Mouse (Mus musculus) CD4-positive, CD25-positive, alpha-beta regulatory T cell, adult 2 months (primary cell): Measurements from ENCODE around the gene Tenm4.

Experiments used
- DNase-seq: peaks from one replicate; pipeline ENCODE4 v3.0.0-alpha.2; 2012; ENCODE audit warnings: low read depth, low spot score

The Tenm4 gene

GRCm38 (mm10) chr7:96170924-96171595, at the start of gene Tenm4:
Gene Tenm4, plus strand, starts transcription at chr7:96171246.
- DNase-seq, result no peak

- no peak for DNase-seq
Observed at GRCm38 (mm10) chr7:96130763-96131162, 40.3 kb upstream of the Tenm4 start.

GRCm38 (mm10) chr7:96131175-96131574, 39.9 kb upstream of the Tenm4 start:
- DNase-seq, result no peak

GRCm38 (mm10) chr7:96136497-96136961, 34.5 kb upstream of the Tenm4 start:
- no peak for DNase-seq

- DNase-seq, result no peak
Observed at GRCm38 (mm10) chr7:96141876-96142275, 29.2 kb upstream of the Tenm4 start.

- DNase-seq, result no peak
Observed at GRCm38 (mm10) chr7:96142973-96143596, 28.0 kb upstream of the Tenm4 start.

GRCm38 (mm10) chr7:96147436-96147835, 23.6 kb upstream of the Tenm4 start:
- no peak for DNase-seq

GRCm38 (mm10) chr7:96148191-96148590, 22.9 kb upstream of the Tenm4 start:
- no peak for DNase-seq

- DNase-seq, result peak; percentile 15
Observed at GRCm38 (mm10) chr7:96151277-96151676, 19.8 kb upstream of the Tenm4 start.

- no peak for DNase-seq
Observed at GRCm38 (mm10) chr7:96151961-96152360, 19.1 kb upstream of the Tenm4 start.

- DNase-seq, result no peak
Observed at GRCm38 (mm10) chr7:96152431-96152830, 18.6 kb upstream of the Tenm4 start.

GRCm38 (mm10) chr7:96152924-96153359, 18.1 kb upstream of the Tenm4 start:
- DNase-seq, result no peak

- DNase-seq, result no peak
Observed at GRCm38 (mm10) chr7:96154025-96154424, 17.0 kb upstream of the Tenm4 start.

GRCm38 (mm10) chr7:96156481-96157255, 14.4 kb upstream of the Tenm4 start:
- DNase-seq, result no peak

GRCm38 (mm10) chr7:96164141-96164540, 6.9 kb upstream of the Tenm4 start:
- DNase-seq, result no peak

GRCm38 (mm10) chr7:96168921-96169320, 2.1 kb upstream of the Tenm4 start:
- DNase-seq, result no peak

- DNase-seq, result no peak
Observed at GRCm38 (mm10) chr7:96171596-96172563, 834 bp downstream of the Tenm4 start.

- no peak for DNase-seq
Observed at GRCm38 (mm10) chr7:96176781-96177180, 5.7 kb downstream of the Tenm4 start.

- DNase-seq, result no peak
Observed at GRCm38 (mm10) chr7:96181751-96182150, 10.7 kb downstream of the Tenm4 start.

GRCm38 (mm10) chr7:96183195-96183594, 12.1 kb downstream of the Tenm4 start:
- DNase-seq, result no peak

GRCm38 (mm10) chr7:96185411-96185810, 14.4 kb downstream of the Tenm4 start:
- no peak for DNase-seq
